21 mouse cellular contexts compared by ENCODE assay signal in the genomic region with DNA sequence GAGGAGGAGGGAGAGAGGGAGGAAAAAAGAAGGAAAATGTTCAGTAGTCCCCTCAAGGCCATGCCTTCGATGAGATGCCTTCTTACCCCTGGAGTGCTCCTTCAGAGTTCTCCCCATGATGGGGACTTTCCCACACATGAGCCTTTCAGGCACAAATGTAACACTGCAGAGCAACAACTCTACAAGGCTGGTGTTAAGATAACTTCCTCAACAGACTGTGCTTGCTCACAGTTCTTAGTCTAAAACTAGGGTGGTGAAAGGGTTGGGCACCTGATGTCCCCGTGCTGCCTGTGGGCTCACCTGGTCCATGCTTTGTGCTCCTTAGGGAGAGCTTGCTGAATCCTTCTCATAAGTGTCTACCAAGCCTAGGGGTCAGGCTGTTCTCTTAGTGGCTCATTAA.
"Had no signal": no experiment of that assay in that cellular context is flagged by ENCODE, and none has a peak within 500 bp of the region (broad histone marks: within the 10 kb centered on the region; RNA-seq: fewer than 3 reads in every experiment).

No protein-coding gene starts in this region.

- H3K4me1 ChIP-seq: liver, embryonic 12.5 days; midbrain, embryonic 12.5 days; midbrain, embryonic 15.5 days; neural tube, embryonic 13.5 days; neural tube, embryonic 15.5 days; stomach, embryonic 15.5 days had no signal

- H3K4me2 ChIP-seq: liver, embryonic 12.5 days; lung, embryonic 14.5 days; midbrain, embryonic 12.5 days; midbrain, embryonic 15.5 days; neural tube, embryonic 13.5 days; neural tube, embryonic 15.5 days; stomach, embryonic 15.5 days had no signal

- H3K4me3 ChIP-seq: liver, embryonic 12.5 days; megakaryocyte, embryonic 14.5 days; midbrain, embryonic 12.5 days; midbrain, embryonic 15.5 days; neural tube, embryonic 13.5 days; neural tube, embryonic 15.5 days; stomach, embryonic 15.5 days had no signal

- H3K9me3 ChIP-seq: liver, embryonic 12.5 days; megakaryocyte, embryonic 14.5 days; midbrain, embryonic 12.5 days; midbrain, embryonic 15.5 days; neural tube, embryonic 13.5 days; neural tube, embryonic 15.5 days; stomach, embryonic 15.5 days had no signal

- H3K9ac ChIP-seq: liver, embryonic 12.5 days; liver, embryonic 14.5 days; lung, embryonic 14.5 days; midbrain, embryonic 12.5 days; midbrain, embryonic 15.5 days; neural tube, embryonic 13.5 days; neural tube, embryonic 15.5 days; stomach, embryonic 15.5 days had no signal

- DNase-seq: lung, adult 18-20 months; lung, embryonic 14.5 days; lung, postnatal 10 days; lung, postnatal 36 days; retina, postnatal 1 day; right cerebral cortex, adult 18-20 months; right cerebral cortex, postnatal 25 days; right cerebral cortex, postnatal 4 days; spleen, adult 18-20 months; thymus, adult 2 months; thymus, postnatal 25 days had no signal

- H3K27me3 ChIP-seq: liver, embryonic 12.5 days; megakaryocyte, embryonic 14.5 days; midbrain, embryonic 12.5 days; midbrain, embryonic 15.5 days; neural tube, embryonic 13.5 days; neural tube, embryonic 15.5 days; stomach, embryonic 15.5 days had no signal

- ATAC-seq: liver, embryonic 12.5 days; midbrain, embryonic 15.5 days had no signal

- H3K36me3 ChIP-seq: liver, embryonic 12.5 days; midbrain, embryonic 12.5 days; midbrain, embryonic 15.5 days; neural tube, embryonic 13.5 days; neural tube, embryonic 15.5 days; stomach, embryonic 15.5 days had no signal

- H3K27ac ChIP-seq: liver, embryonic 12.5 days; liver, embryonic 14.5 days; macrophage; midbrain, embryonic 12.5 days; midbrain, embryonic 15.5 days; neural tube, embryonic 13.5 days; neural tube, embryonic 15.5 days; stomach, embryonic 15.5 days; stomach, postnatal 0 days had no signal
